Mouse (Mus musculus) ES-Bruce4 (cell line): ENCODE results near the gene Itpkc. TPM values are rescaled to one million over a fixed set of nuclear protein-coding genes. Genes with fewer than 3 reads are reported as not detected.
A peak's percentile ranks its signal among the peaks of the same experiment; 100 is the strongest.

Experiments used
- H3K27ac ChIP-seq: 2 replicates; pipeline ENCODE4 v1.5.1; 2012; ENCODE audit warnings: low read length, inconsistent platforms; ENCODE audit not compliant: insufficient read depth
- H3K27me3 ChIP-seq: 2 replicates; pipeline ENCODE4 v1.6.1; 2012; ENCODE audit warnings: mild to moderate bottlenecking, low read length, inconsistent platforms; ENCODE audit not compliant: control insufficient read depth, poor library complexity, insufficient read depth, severe bottlenecking
- H3K36me3 ChIP-seq: 2 replicates; pipeline ENCODE4 v1.6.1; 2012; ENCODE audit warnings: inconsistent platforms, mild to moderate bottlenecking, low read length, moderate library complexity; ENCODE audit not compliant: control insufficient read depth, poor library complexity, insufficient read depth, severe bottlenecking
- H3K4me1 ChIP-seq: one replicate; pipeline ENCODE4 v1.8.1; 2011; ENCODE audit warnings: low read length; ENCODE audit not compliant: control insufficient read depth, insufficient read depth
- H3K4me3 ChIP-seq: 2 replicates; pipeline ENCODE4 v1.5.1; 2011; ENCODE audit warnings: low read depth, mild to moderate bottlenecking, low read length
- H3K9ac ChIP-seq: 2 replicates; pipeline ENCODE4 v1.6.1; 2012; ENCODE audit warnings: low read depth, mild to moderate bottlenecking, inconsistent platforms; ENCODE audit not compliant: poor library complexity, severe bottlenecking
- H3K9me3 ChIP-seq: replicated peaks from 2 replicates; pipeline ENCODE4 v1.6.1; 2012; ENCODE audit warnings: mild to moderate bottlenecking, low read length, inconsistent platforms; ENCODE audit not compliant: control insufficient read depth, poor library complexity, insufficient read depth, severe bottlenecking
- CTCF ChIP-seq: IDR thresholded peaks from one replicate; pipeline ENCODE4 v1.8.1; 2011; ENCODE audit warnings: low read depth, low read length
- EP300 ChIP-seq: IDR thresholded peaks from 2 replicates; pipeline ENCODE4 v1.6.1; 2011; ENCODE audit warnings: low read depth, low read length; ENCODE audit not compliant: insufficient read depth
- POLR2A ChIP-seq: IDR thresholded peaks from one replicate; pipeline ENCODE4 v1.8.1; 2011; ENCODE audit warnings: low read length; ENCODE audit not compliant: insufficient read depth
- polyA plus RNA-seq: library from polyadenylated mRNA; stranded (reverse); fragments of >200 nt; gene quantifications from 2 replicates; pipeline ENCODE4 v1.2.4, GENCODE M21; 2011; ENCODE audit warnings: low read depth; ENCODE audit not compliant: missing spikeins, insufficient read depth, insufficient read length

Gene Itpkc
- polyA plus RNA-seq, 1 experiment = 11.3 TPM

- Histone ChIP-seq H3K4me1 (no peaks in the 10 kb centered on the region), H3K36me3 (peaks cover 6% of the 10 kb centered on the region; the same call in 1 of the 2 replicates), H3K9me3 (no peaks in the 10 kb centered on the region), H3K9ac (no peak overlapping the region), H3K27me3 (no peaks in the 10 kb centered on the region), H3K4me3 (no peak overlapping the region), H3K27ac (no peak overlapping the region)
- no peak for TF ChIP-seq CTCF
- no peak for TF ChIP-seq EP300
- no peak for TF ChIP-seq POLR2A
Measured at GRCm38 (mm10) chr7:27212626-27213025, 15.8 kb downstream of the Itpkc start.

GRCm38 (mm10) chr7:27203730-27204449 is 24.6 kb downstream of the Itpkc start:
- TF ChIP-seq CTCF = no peak
- H3K27ac ChIP-seq = no peak overlapping the region
- H3K4me1 ChIP-seq = no peaks in the 10 kb centered on the region
- no peaks in the 10 kb centered on the region for H3K36me3 ChIP-seq
- H3K27me3 ChIP-seq = no peaks in the 10 kb centered on the region
- no peak overlapping the region for H3K9ac ChIP-seq
- no peak overlapping the region for H3K4me3 ChIP-seq
- H3K9me3 ChIP-seq = no peaks in the 10 kb centered on the region

- Histone ChIP-seq H3K27me3 (no peaks in the 10 kb centered on the region), H3K9me3 (no peaks in the 10 kb centered on the region), H3K9ac (no peak overlapping the region), H3K27ac (0 out of 2 replicates have a peak overlapping the region, but pooled peaks have one; percentile 15), H3K4me3 (no peak overlapping the region), H3K36me3 (peaks cover 9% of the 10 kb centered on the region), H3K4me1 (peaks cover under 1% of the 10 kb centered on the region)
- TF ChIP-seq CTCF (no peak), EP300 (peak; percentile 88)
Measured at GRCm38 (mm10) chr7:27198779-27199178, 29.7 kb downstream of the Itpkc start.

- no peaks in the 10 kb centered on the region for H3K9me3 ChIP-seq
- H3K4me3 ChIP-seq = no peak overlapping the region
- H3K4me1 ChIP-seq = peaks cover 4% of the 10 kb centered on the region
- no peak overlapping the region for H3K9ac ChIP-seq
- H3K27ac ChIP-seq = 0 out of 2 replicates have a peak overlapping the region, but pooled peaks have one; percentile 15
- TF ChIP-seq CTCF (no peak), EP300 (no peak), POLR2A (no peak)
- H3K27me3 ChIP-seq = no peaks in the 10 kb centered on the region
- peaks cover 13% of the 10 kb centered on the region for H3K36me3 ChIP-seq
Measured at GRCm38 (mm10) chr7:27198355-27198754, 30.1 kb downstream of the Itpkc start.

GRCm38 (mm10) chr7:27197634-27198033 is 30.8 kb downstream of the Itpkc start:
- Histone ChIP-seq H3K4me3 (peak overlapping the region; percentile 53), H3K27me3 (no peaks in the 10 kb centered on the region), H3K36me3 (peaks cover 20% of the 10 kb centered on the region), H3K9ac (peak overlapping the region; percentile 66), H3K27ac (peak overlapping the region; percentile 48), H3K9me3 (no peaks in the 10 kb centered on the region), H3K4me1 (peaks cover 4% of the 10 kb centered on the region)
- no peak for TF ChIP-seq EP300
- TF ChIP-seq CTCF = no peak
- no peak for TF ChIP-seq POLR2A

GRCm38 (mm10) chr7:27197136-27197535 is 31.3 kb downstream of the Itpkc start:
- Histone ChIP-seq H3K36me3 (peaks cover 25% of the 10 kb centered on the region), H3K27ac (peak overlapping the region; percentile 48), H3K9ac (peak overlapping the region; percentile 66), H3K27me3 (no peaks in the 10 kb centered on the region), H3K4me3 (peak overlapping the region; percentile 53), H3K4me1 (peaks cover 4% of the 10 kb centered on the region), H3K9me3 (no peaks in the 10 kb centered on the region)
- TF ChIP-seq POLR2A (no peak), EP300 (no peak), CTCF (no peak)
